Mouse (Mus musculus) ES-E14 (cell line): Measurements from ENCODE around the gene Prkd2. TPM values are rescaled to one million over a fixed set of nuclear protein-coding genes. Genes with fewer than 3 reads are reported as not detected.

Experiments
- DNase-seq: peaks from one replicate; pipeline ENCODE4 v3.0.0-alpha.2; 2013; ENCODE audit warnings: low read depth, low spot score
- H3K27ac ChIP-seq: 2 replicates; pipeline ENCODE4 v1.5.1; 2012; ENCODE audit warnings: low read depth, mild to moderate bottlenecking, low read length, moderate library complexity, mixed read lengths; ENCODE audit not compliant: poor library complexity, insufficient read depth, severe bottlenecking
- H3K36me3 ChIP-seq: 2 replicates; pipeline ENCODE4 v1.6.1; 2012; ENCODE audit warnings: mild to moderate bottlenecking, low read length, moderate library complexity, mixed read lengths; ENCODE audit not compliant: control insufficient read depth, poor library complexity, insufficient read depth, severe bottlenecking
- H3K4me1 ChIP-seq, 2 experiments: fragments of 150-350 bp in 1 of 2; sonication (generic) in 1 of 2; 2 replicates each; pipeline ENCODE4 v1.6.1; 2012; ENCODE audit warnings: low read length in 2 of 2, mild to moderate bottlenecking in 1 of 2, mixed read lengths in 1 of 2; ENCODE audit not compliant: control insufficient read depth in 2 of 2, insufficient read depth in 2 of 2, poor library complexity in 1 of 2
- H3K4me3 ChIP-seq, 2 experiments: fragments of 150-350 bp in 1 of 2; sonication (generic) in 1 of 2; 2 replicates each; pipeline ENCODE4 v1.5.1; 2012; ENCODE audit warnings: low read length in 2 of 2, low read depth in 1 of 2, mild to moderate bottlenecking in 1 of 2, mixed read lengths in 1 of 2; ENCODE audit not compliant: insufficient read depth in 1 of 2, poor library complexity in 1 of 2, severe bottlenecking in 1 of 2
- H3K9ac ChIP-seq: 2 replicates; pipeline ENCODE4 v1.6.1; 2012; ENCODE audit warnings: low read depth, mild to moderate bottlenecking, low read length, mixed read lengths; ENCODE audit not compliant: poor library complexity, insufficient read depth, severe bottlenecking
- H3K9me3 ChIP-seq: fragments of 150-350 bp; sonication (generic); 2 replicates; pipeline ENCODE4 v1.6.1; 2012; ENCODE audit warnings: low read depth, mild to moderate bottlenecking, low read length; ENCODE audit not compliant: control insufficient read depth, insufficient read depth
- CHD2 ChIP-seq: IDR thresholded peaks from 2 replicates; pipeline ENCODE4 v1.6.1; 2014; ENCODE audit warnings: mild to moderate bottlenecking, low read depth, low read length, inconsistent platforms
- HCFC1 ChIP-seq: IDR thresholded peaks from 2 replicates; pipeline ENCODE4 v1.6.1; 2012; ENCODE audit warnings: low read length, inconsistent platforms, borderline replicate concordance; ENCODE audit not compliant: insufficient read depth
- MAFK ChIP-seq: IDR thresholded peaks from 2 replicates; pipeline ENCODE4 v1.6.1; 2014; ENCODE audit warnings: mild to moderate bottlenecking, low read depth, low read length, inconsistent platforms; ENCODE audit not compliant: insufficient read depth
- ZC3H11A ChIP-seq: IDR thresholded peaks from 2 replicates; pipeline ENCODE4 v1.6.1; 2012; ENCODE audit warnings: low read depth, mild to moderate bottlenecking, inconsistent platforms, low read length, borderline replicate concordance
- ZNF384 ChIP-seq: IDR thresholded peaks from 2 replicates; pipeline ENCODE4 v1.6.1; 2012; ENCODE audit warnings: low read depth, low read length, inconsistent platforms
- in situ Hi-C, 2 experiments: fragments of 600-800 bp; cut with MboI; formaldehyde crosslinking; loops; one replicate each; pipeline ENCODE4 v1.15.1; 2025; ENCODE audit warnings: low sequenced_read_pairs in 2 of 2, inconsistent platforms in 1 of 2; ENCODE audit not compliant: unreplicated experiment in 2 of 2
- total RNA-seq: library from RNA; depleted of rRNA; stranded (reverse); fragments of 300-350 nt; gene quantifications from 2 replicates; pipeline ENCODE4 v1.2.3, GENCODE M21; 2012

Prkd2 gene
- total RNA-seq, 1 experiment, result 5.7 TPM

DNA sequence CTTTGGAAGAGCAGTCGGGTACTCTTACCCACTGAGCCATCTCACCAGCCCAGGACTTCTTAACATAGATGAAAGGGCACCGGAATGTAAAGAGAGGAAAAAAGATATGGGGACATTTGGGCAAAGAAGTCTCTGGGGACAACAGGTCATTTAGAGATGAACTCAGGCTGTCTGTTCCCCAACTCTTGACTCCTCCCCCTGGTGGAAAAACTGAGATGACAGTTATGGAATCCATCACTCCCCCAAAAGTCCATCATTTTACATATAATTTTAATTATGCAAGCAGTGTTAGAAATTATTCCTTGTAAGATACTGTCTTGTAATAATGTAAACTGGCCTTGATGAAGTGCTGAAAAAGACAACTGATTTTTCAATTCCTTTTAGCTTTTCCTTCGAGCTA lies 35.0 kb downstream of the Prkd2 start:
- H3K4me1 ChIP-seq, result peaks cover 7 to 11% of the 10 kb centered on the region in 2 experiments; a peak in 3 of 4 replicates
- TF ChIP-seq CHD2 (no peak), ZC3H11A (no peak), ZNF384 (no peak), HCFC1 (no peak), MAFK (no peak)
- no peaks in the 10 kb centered on the region for H3K9me3 ChIP-seq
- in situ Hi-C loops, result no loop called here
- no peak overlapping the region for H3K27ac ChIP-seq
- H3K4me3 ChIP-seq, result no peak overlapping the region
- no peaks in the 10 kb centered on the region for H3K36me3 ChIP-seq
- no peak for DNase-seq
- no peak overlapping the region for H3K9ac ChIP-seq

GRCm38 (mm10) chr7:16879796-16880547 lies 37.3 kb downstream of the Prkd2 start:
- DNase-seq, result no peak
- peaks cover 7 to 13% of the 10 kb centered on the region in 2 experiments; a peak in 3 of 4 replicates for H3K4me1 ChIP-seq
- no peak for TF ChIP-seq HCFC1
- no peak for TF ChIP-seq ZC3H11A
- TF ChIP-seq MAFK, result no peak
- TF ChIP-seq CHD2, result no peak
- TF ChIP-seq ZNF384, result no peak
- in situ Hi-C loops, result no loop called here
- H3K4me3 ChIP-seq, result peak overlapping the region in 1 of 2 experiments; percentile 35; a peak in 1 of 4 replicates
- no peaks in the 10 kb centered on the region for H3K9me3 ChIP-seq
- peak overlapping the region; percentile 92 for H3K27ac ChIP-seq
- no peaks in the 10 kb centered on the region for H3K36me3 ChIP-seq
- H3K9ac ChIP-seq, result peak overlapping the region; percentile 43; the same call in 1 of the 2 replicates

DNA sequence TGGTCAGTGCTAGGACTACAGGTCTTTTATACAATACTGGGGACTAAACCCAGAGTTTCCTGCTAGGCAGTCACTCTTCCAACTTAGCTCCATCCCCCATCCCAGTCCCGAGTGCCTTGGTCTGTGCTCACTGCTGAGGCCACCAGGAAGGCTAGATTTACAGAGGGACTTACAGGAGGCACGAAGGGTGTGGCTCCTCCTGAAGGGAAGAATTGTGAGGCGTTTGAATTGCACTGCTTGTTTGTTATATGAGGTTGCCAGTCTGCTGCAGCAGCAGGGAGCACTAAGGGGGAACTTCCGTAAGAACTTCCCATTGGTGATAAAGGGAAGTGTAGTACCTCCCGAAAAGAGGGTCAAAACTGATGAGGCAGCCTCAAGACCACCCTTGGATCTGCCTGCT lies 37.9 kb downstream of the Prkd2 start:
- peaks cover 7 to 10% of the 10 kb centered on the region in 2 experiments; a peak in 3 of 4 replicates for H3K4me1 ChIP-seq
- H3K9me3 ChIP-seq, result no peaks in the 10 kb centered on the region
- H3K27ac ChIP-seq, result peak overlapping the region; percentile 92
- in situ Hi-C loops, result no loop called here
- H3K9ac ChIP-seq, result peak overlapping the region; percentile 43
- no peak for TF ChIP-seq ZC3H11A
- TF ChIP-seq HCFC1, result no peak
- TF ChIP-seq MAFK, result no peak
- TF ChIP-seq CHD2, result no peak
- TF ChIP-seq ZNF384, result no peak
- peak overlapping the region in 1 of 2 experiments; percentile 35; a peak in 2 of 4 replicates for H3K4me3 ChIP-seq
- no peaks in the 10 kb centered on the region for H3K36me3 ChIP-seq
- DNase-seq, result no peak

- H3K36me3 ChIP-seq, result peaks cover 6% of the 10 kb centered on the region; the same call in 1 of the 2 replicates
- TF ChIP-seq MAFK (no peak), CHD2 (no peak), ZNF384 (no peak), HCFC1 (no peak), ZC3H11A (no peak)
- no peak overlapping the region for H3K27ac ChIP-seq
- no peaks in the 10 kb centered on the region for H3K9me3 ChIP-seq
- in situ Hi-C loops, result no loop called here
- H3K4me3 ChIP-seq, result no peak overlapping the region
- H3K4me1 ChIP-seq, result peaks cover 3 to 19% of the 10 kb centered on the region in 2 experiments; a peak in 2 of 4 replicates
- no peak overlapping the region for H3K9ac ChIP-seq
- no peak for DNase-seq
These were observed 40.5 kb downstream of the Prkd2 start for GRCm38 (mm10) chr7:16883162-16883561.
